Mouse (Mus musculus) megakaryocyte-erythroid progenitor cell, adult 5-6 weeks (primary cell): ENCODE results near the gene Ints14. TPM values are rescaled to one million over a fixed set of nuclear protein-coding genes. Genes with fewer than 3 reads are reported as not detected.
"Not testable (repeated sequence)": the region's sequence is repeated elsewhere in the genome, so short reads cannot be mapped to it uniquely, and the experiment has no call there.

Source experiments
- ATAC-seq: replicated peaks from 2 replicates; pipeline ENCODE4 v1.8.0; 2016; ENCODE audit warnings: mild to moderate bottlenecking, inconsistent platforms; ENCODE audit not compliant: severe bottlenecking, poor library complexity, low FRiP score, low TSS enrichment
- total RNA-seq, 2 experiments: library from RNA; stranded (forward) in 1 of 2; stranded (reverse) in 1 of 2; fragments of 200-1000, 215-1000 nt in 1 of 2; fragments of >200 nt in 1 of 2; fragmentation: Nextera tagmentation in 1 of 2; gene quantifications; 2 replicates each; pipeline ENCODE4 v1.2.3; 2014 to 2017

Gene Ints14
- total RNA-seq, 2 experiments from 2014 or later = 39.6 to 43.1 TPM

- ATAC-seq = no peak
Observed at GRCm38 (mm10) chr9:65016241-65016977, 55.7 kb downstream of the Ints14 start.

GRCm38 (mm10) chr9:65016978-65017827, 56.5 kb downstream of the Ints14 start:
- no peak for ATAC-seq

- ATAC-seq = no peak
Observed at GRCm38 (mm10) chr9:65017896-65018295, 57.2 kb downstream of the Ints14 start.

- ATAC-seq = peak; percentile 53
Observed at GRCm38 (mm10) chr9:65018588-65019121, 58.0 kb downstream of the Ints14 start.

- no peak for ATAC-seq
Observed at GRCm38 (mm10) chr9:65019146-65019545, 58.4 kb downstream of the Ints14 start.

GRCm38 (mm10) chr9:65020128-65020527, 59.4 kb downstream of the Ints14 start:
- ATAC-seq = no peak

- ATAC-seq = peak; percentile 64
Observed at GRCm38 (mm10) chr9:65020991-65021886, 60.5 kb downstream of the Ints14 start, which contains the start of gene Hacd3. Gene Hacd3, minus strand, starts transcription at chr9:65021693.

GRCm38 (mm10) chr9:65021887-65022579, 61.3 kb downstream of the Ints14 start:
- ATAC-seq = no peak; the same call in 1 of the 2 replicates

- ATAC-seq = no peak
Observed at GRCm38 (mm10) chr9:65022580-65023135, 62.0 kb downstream of the Ints14 start.

- no peak for ATAC-seq
Observed at GRCm38 (mm10) chr9:65023447-65023846, 62.7 kb downstream of the Ints14 start.

GRCm38 (mm10) chr9:65027241-65027640, 66.5 kb downstream of the Ints14 start:
- ATAC-seq = no peak

- ATAC-seq = no peak
Observed at GRCm38 (mm10) chr9:65028313-65028712, 67.6 kb downstream of the Ints14 start.

- not testable (repeated sequence) for ATAC-seq
Observed at GRCm38 (mm10) chr9:65031355-65031754, 70.7 kb downstream of the Ints14 start.

GRCm38 (mm10) chr9:65031894-65032268, 71.2 kb downstream of the Ints14 start:
- ATAC-seq = peak; percentile 48; the same call in 1 of the 2 replicates

GRCm38 (mm10) chr9:65032269-65033108, 71.8 kb downstream of the Ints14 start, which contains the start of gene Dpp8:
Gene Dpp8, plus strand, starts transcription at chr9:65032414.
- peak; percentile 95 for ATAC-seq

- no peak for ATAC-seq
Observed at GRCm38 (mm10) chr9:65036456-65036855, 75.8 kb downstream of the Ints14 start.
